Mouse (Mus musculus) C2C12 (cell line): ENCODE data around the gene Clic6.

Experiments used
- CEBPB ChIP-seq: IDR thresholded peaks from one replicate; pipeline ENCODE4 v1.6.1; 2011; ENCODE audit warnings: low read depth, mild to moderate bottlenecking, control low read depth, moderate library complexity
- CTCF ChIP-seq: IDR thresholded peaks from one replicate; pipeline ENCODE4 v1.5.1; 2011; ENCODE audit not compliant: control insufficient read depth, insufficient read depth, insufficient read length
- FOSL1 ChIP-seq: IDR thresholded peaks from one replicate; pipeline ENCODE4 v1.8.0; 2011; ENCODE audit warnings: mild to moderate bottlenecking, low read length; ENCODE audit not compliant: poor library complexity, insufficient read depth, severe bottlenecking
- MAX ChIP-seq: IDR thresholded peaks from one replicate; pipeline ENCODE4 v1.6.1; 2011; ENCODE audit warnings: mild to moderate bottlenecking, control low read depth
- MYOD1 ChIP-seq: IDR thresholded peaks from one replicate; pipeline ENCODE4 v1.6.1; 2011; ENCODE audit warnings: low read depth; ENCODE audit not compliant: control insufficient read depth, insufficient read length
- MYOG ChIP-seq: IDR thresholded peaks from one replicate; pipeline ENCODE4 v1.6.1; 2011; ENCODE audit not compliant: control insufficient read depth, insufficient read length; ENCODE audit errors: extremely low read depth
- USF1 ChIP-seq: IDR thresholded peaks from one replicate; pipeline ENCODE4 v1.6.1; 2011; ENCODE audit warnings: low read depth, mild to moderate bottlenecking, control low read depth, moderate library complexity

DNA sequence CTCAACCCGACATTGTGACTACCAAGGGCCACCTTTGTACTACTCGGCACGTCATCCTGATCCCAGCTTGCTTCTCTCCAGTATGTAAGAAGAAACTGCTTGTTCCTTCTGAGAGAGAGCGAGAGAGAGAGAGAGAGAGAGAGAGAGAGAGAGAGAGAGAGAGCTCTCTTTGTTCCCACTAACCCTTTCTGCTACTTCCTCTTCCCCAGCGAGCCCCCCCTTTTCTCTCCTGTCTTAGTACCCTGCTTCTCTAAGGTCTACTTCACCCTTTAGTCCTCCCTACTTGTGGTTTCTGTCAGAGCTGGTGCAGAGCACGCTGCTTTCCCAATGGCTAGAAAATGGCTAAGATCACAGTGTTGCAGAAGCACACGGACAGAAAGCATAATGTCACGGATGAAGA, 45.3 kb upstream of the Clic6 start:
- TF ChIP-seq CEBPB (no peak), CTCF (no peak), MAX (no peak), MYOG (no peak), USF1 (no peak), FOSL1 (no peak), MYOD1 (no peak)
